Mouse (Mus musculus) ES-Bruce4 (cell line): Measurements from ENCODE around the gene Rgs12.

Experiments
- CTCF ChIP-seq: IDR thresholded peaks from one replicate; pipeline ENCODE4 v1.8.1; 2011; ENCODE audit warnings: low read depth, low read length
- EP300 ChIP-seq: IDR thresholded peaks from 2 replicates; pipeline ENCODE4 v1.6.1; 2011; ENCODE audit warnings: low read depth, low read length; ENCODE audit not compliant: insufficient read depth
- POLR2A ChIP-seq: IDR thresholded peaks from one replicate; pipeline ENCODE4 v1.8.1; 2011; ENCODE audit warnings: low read length; ENCODE audit not compliant: insufficient read depth

DNA sequence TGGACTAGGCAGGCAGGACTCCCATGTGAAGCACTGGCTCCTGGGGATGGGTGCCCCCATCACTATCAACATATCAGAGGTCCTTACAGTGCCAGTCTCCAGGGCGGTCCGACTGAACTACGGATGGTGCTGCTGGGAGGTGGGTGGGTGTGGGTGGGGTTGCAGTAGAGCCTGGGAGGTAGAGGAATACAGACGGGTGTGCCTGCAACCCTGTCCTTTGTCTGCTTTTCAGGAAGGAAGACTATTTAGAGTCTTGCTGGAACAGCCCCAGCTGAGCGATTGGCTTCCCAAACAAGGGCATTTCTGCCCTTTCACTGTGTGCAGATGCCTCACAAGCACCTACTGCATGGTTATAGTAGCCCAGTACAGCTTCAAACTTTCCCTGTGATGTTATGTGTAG, 19.1 kb downstream of the Rgs12 start:
- TF ChIP-seq CTCF (no peak), POLR2A (no peak), EP300 (0 out of 2 replicates have a peak, but pooled peaks have one; percentile 22)
